Mouse (Mus musculus): ENCODE data around the gene Smchd1.

Smchd1 gene

DNA sequence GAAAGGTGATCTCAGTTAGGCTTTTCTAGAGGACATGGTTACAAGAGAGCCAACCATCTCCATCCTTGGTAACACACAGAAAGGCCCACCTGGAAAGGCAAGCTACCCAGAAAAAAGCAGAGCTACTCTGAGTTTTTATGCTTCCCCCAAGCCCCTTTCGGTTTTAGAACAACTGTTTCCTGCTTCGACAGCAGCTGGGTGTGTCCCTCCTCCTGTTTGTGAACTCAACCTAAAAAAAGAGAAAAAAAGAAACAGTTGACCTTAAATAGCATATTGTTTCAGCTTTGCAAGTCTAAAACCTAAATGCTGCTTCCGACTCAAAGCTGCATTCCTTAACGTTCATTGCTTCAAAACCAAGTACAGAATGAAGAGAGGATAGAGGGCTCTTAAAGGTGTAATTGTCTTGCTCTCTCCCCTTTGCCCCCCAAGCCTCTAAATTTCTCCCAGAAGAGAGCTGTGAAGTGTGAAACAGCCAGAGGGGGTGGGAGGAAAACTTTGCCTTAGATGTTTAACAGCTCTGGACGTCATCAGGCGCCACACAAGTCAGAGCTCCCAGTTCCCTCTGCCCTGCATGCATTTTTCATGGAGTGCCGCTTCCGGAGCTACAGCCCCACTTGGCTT is 11.2 kb upstream of the Smchd1 start:
- no peaks in the 10 kb centered on the region for H3K9me3 ChIP-seq (ENCODE audit: low read length)
- H3K36me3 ChIP-seq (ENCODE audit: insufficient read depth, low read length), result no peaks in the 10 kb centered on the region
- H3K4me1 ChIP-seq (replicated peaks; ENCODE audit: low read depth, low read length), result peaks cover 34% of the 10 kb centered on the region
- TF ChIP-seq CTCF (conservative IDR thresholded peaks at IDR 0.05; ENCODE audit: low read length), result no peak
- TF ChIP-seq POU5F1 (IDR thresholded peaks at IDR 0.05; ENCODE audit: borderline replicate concordance, low read length), result no peak
- no peak for TF ChIP-seq NANOG (IDR thresholded peaks at IDR 0.05; ENCODE audit: borderline replicate concordance, low read length)
- H3K4me3 ChIP-seq (replicated peaks; ENCODE audit: low read length), result 0 out of 2 replicates have a peak overlapping the region, but pooled peaks have one; percentile 17
- no peaks in the 10 kb centered on the region for H3K27me3 ChIP-seq (ENCODE audit: insufficient read depth, low read length)

DNA sequence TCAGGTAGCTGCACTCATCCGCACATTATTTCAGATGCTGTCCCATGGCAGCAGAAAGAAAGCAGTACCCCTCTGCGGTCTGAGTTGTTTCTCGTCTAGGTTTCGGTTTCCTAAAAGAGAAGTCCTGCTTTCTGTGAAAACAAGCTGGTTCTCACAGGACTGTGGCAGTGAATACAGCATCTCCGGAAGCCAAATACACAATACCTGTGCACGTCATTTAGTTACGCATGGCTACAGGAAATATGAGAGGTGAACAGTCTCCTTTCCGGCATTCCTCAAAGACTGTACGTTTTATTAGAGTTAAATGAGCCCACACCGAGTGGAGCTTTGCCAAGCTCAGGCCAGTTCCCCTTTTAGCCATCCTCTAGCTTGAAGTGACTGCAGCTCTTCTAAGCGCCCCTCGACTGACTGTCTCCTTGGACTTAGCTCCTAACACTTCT is 10.7 kb upstream of the Smchd1 start:
- Histone ChIP-seq H3K4me3 (replicated peaks; ENCODE audit: low read length) (no peak overlapping the region), H3K27me3 (ENCODE audit: insufficient read depth, low read length) (no peaks in the 10 kb centered on the region), H3K9me3 (ENCODE audit: low read length) (no peaks in the 10 kb centered on the region), H3K4me1 (replicated peaks; ENCODE audit: low read depth, low read length) (peaks cover 39% of the 10 kb centered on the region), H3K36me3 (ENCODE audit: insufficient read depth, low read length) (no peaks in the 10 kb centered on the region)
- TF ChIP-seq NANOG (IDR thresholded peaks at IDR 0.05; ENCODE audit: borderline replicate concordance, low read length), result no peak
- TF ChIP-seq POU5F1 (IDR thresholded peaks at IDR 0.05; ENCODE audit: borderline replicate concordance, low read length), result no peak
- no peak for TF ChIP-seq CTCF (conservative IDR thresholded peaks at IDR 0.05; ENCODE audit: low read length)

DNA sequence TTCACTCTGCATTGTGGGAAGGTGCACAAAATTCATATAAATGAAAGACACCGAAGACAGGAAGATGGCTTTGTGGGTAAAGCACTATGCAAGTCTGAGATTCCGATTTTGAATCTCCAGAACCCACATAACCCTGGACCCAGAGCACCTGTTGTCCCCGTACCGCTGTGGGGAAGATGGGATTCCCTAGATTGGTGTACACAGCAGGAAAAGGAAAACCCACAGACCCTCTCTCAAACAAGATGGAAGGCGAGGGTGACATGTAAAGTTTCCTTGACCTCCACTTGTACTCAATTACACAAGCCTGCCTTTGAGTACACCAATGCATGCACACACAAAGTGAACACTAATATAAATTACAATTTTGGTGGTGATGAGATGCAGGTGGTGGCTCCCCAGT is 9.6 kb upstream of the Smchd1 start:
- Histone ChIP-seq H3K27me3 (ENCODE audit: insufficient read depth, low read length) (no peaks in the 10 kb centered on the region), H3K4me3 (replicated peaks; ENCODE audit: low read length) (no peak overlapping the region), H3K36me3 (ENCODE audit: insufficient read depth, low read length) (no peaks in the 10 kb centered on the region), H3K4me1 (replicated peaks; ENCODE audit: low read depth, low read length) (peaks cover 50% of the 10 kb centered on the region), H3K9me3 (ENCODE audit: low read length) (no peaks in the 10 kb centered on the region)
- no peak for TF ChIP-seq CTCF (conservative IDR thresholded peaks at IDR 0.05; ENCODE audit: low read length)
- no peak for TF ChIP-seq POU5F1 (IDR thresholded peaks at IDR 0.05; ENCODE audit: borderline replicate concordance, low read length)
- no peak for TF ChIP-seq NANOG (IDR thresholded peaks at IDR 0.05; ENCODE audit: borderline replicate concordance, low read length)

DNA sequence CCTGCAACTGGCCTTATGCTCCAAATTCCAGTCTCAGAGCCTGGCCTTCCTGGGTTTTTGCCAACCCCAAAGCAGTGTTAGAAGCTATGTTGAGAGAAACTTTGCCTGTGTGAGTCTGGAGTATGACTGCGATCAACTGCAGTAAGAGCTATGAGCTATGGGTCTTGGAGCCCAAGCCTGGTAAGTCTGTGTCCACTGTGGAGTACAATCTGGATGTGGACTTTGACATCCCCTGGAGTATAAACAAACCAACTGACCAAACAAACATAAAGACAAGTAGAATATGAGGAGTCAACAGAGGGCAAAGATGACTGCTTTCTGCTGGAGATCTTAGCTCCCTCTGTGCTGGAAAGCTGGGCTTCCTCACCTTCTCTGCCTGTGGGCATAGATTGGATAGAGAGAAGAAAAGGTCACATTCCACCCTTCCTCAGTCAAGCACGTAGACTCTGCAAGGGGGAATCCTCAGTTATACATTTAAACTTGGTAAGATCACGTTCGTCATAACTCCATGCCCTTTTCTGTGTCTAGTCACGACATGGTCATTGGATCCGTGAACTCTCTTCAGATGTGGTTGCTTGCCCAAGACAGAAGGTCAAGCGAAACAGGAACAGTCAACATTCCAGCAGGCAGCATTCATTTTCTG is 8.4 kb upstream of the Smchd1 start:
- H3K9me3 ChIP-seq (ENCODE audit: low read length), result no peaks in the 10 kb centered on the region
- H3K4me1 ChIP-seq (replicated peaks; ENCODE audit: low read depth, low read length), result peaks cover 62% of the 10 kb centered on the region
- no peaks in the 10 kb centered on the region for H3K27me3 ChIP-seq (ENCODE audit: insufficient read depth, low read length)
- no peaks in the 10 kb centered on the region for H3K36me3 ChIP-seq (ENCODE audit: insufficient read depth, low read length)
- no peak overlapping the region for H3K4me3 ChIP-seq (replicated peaks; ENCODE audit: low read length)
- TF ChIP-seq CTCF (conservative IDR thresholded peaks at IDR 0.05; ENCODE audit: low read length) (no peak), NANOG (IDR thresholded peaks at IDR 0.05; ENCODE audit: borderline replicate concordance, low read length) (no peak), POU5F1 (IDR thresholded peaks at IDR 0.05; ENCODE audit: borderline replicate concordance, low read length) (no peak)

DNA sequence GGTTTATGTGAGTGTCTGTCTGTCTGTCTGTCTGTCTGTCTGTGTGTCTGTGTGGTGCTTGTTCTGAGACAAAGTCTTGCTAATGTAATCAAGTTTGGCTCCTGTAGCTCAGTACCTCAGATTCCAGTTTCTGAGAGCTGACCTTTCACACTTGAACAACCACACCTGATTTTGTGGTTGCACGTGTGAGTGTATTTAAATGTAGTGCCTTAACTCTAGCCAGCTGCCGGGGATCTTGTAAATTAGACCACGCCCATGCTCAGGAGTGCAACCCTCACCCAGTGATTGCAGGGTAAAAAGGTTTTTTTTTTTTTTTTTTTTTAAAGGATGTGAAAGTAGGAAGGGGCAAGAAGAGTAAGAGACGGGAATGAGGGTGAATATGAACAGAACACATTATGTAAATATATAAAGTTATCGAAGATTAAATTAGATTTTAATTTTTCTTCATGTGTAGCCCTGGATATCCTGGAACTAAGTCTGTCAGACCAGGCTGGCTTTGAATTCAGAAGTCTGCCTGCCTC is 4.3 kb upstream of the Smchd1 start:
- Histone ChIP-seq H3K4me1 (replicated peaks; ENCODE audit: low read depth, low read length) (peaks cover 42% of the 10 kb centered on the region), H3K4me3 (replicated peaks; ENCODE audit: low read length) (no peak overlapping the region), H3K27me3 (ENCODE audit: insufficient read depth, low read length) (peaks cover 8% of the 10 kb centered on the region), H3K36me3 (ENCODE audit: insufficient read depth, low read length) (no peaks in the 10 kb centered on the region), H3K9me3 (ENCODE audit: low read length) (no peaks in the 10 kb centered on the region)
- TF ChIP-seq CTCF (conservative IDR thresholded peaks at IDR 0.05; ENCODE audit: low read length) (no peak), POU5F1 (IDR thresholded peaks at IDR 0.05; ENCODE audit: borderline replicate concordance, low read length) (no peak), NANOG (IDR thresholded peaks at IDR 0.05; ENCODE audit: borderline replicate concordance, low read length) (no peak)

DNA sequence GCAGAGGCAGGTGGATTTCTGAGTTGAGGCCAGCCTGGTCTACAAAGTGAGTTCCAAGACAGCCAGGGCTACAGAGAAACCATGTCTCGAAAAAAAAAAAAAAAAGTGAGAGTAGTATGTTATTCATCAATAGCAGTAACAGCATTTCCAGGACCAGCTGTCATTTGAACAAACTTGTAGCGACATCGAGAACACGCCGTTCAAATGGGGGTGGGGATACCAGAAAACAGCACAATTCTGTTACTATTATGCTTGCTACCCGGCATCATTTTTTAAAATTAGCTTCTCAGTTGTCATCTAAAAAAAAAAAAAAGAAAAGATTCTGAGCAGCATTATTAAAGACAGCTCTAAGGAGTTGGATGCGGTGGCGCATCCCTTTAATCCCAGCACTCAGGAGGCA is 2.3 kb upstream of the Smchd1 start:
- peaks cover 1% of the 10 kb centered on the region; the same call in 1 of the 2 replicates for H3K36me3 ChIP-seq (ENCODE audit: insufficient read depth, low read length)
- peaks cover 56% of the 10 kb centered on the region for H3K4me1 ChIP-seq (replicated peaks; ENCODE audit: low read depth, low read length)
- TF ChIP-seq NANOG (IDR thresholded peaks at IDR 0.05; ENCODE audit: borderline replicate concordance, low read length), result no peak
- TF ChIP-seq POU5F1 (IDR thresholded peaks at IDR 0.05; ENCODE audit: borderline replicate concordance, low read length), result no peak
- TF ChIP-seq CTCF (conservative IDR thresholded peaks at IDR 0.05; ENCODE audit: low read length), result no peak
- H3K9me3 ChIP-seq (ENCODE audit: low read length), result no peaks in the 10 kb centered on the region
- no peak overlapping the region for H3K4me3 ChIP-seq (replicated peaks; ENCODE audit: low read length)
- peaks cover 15% of the 10 kb centered on the region for H3K27me3 ChIP-seq (ENCODE audit: insufficient read depth, low read length)

DNA sequence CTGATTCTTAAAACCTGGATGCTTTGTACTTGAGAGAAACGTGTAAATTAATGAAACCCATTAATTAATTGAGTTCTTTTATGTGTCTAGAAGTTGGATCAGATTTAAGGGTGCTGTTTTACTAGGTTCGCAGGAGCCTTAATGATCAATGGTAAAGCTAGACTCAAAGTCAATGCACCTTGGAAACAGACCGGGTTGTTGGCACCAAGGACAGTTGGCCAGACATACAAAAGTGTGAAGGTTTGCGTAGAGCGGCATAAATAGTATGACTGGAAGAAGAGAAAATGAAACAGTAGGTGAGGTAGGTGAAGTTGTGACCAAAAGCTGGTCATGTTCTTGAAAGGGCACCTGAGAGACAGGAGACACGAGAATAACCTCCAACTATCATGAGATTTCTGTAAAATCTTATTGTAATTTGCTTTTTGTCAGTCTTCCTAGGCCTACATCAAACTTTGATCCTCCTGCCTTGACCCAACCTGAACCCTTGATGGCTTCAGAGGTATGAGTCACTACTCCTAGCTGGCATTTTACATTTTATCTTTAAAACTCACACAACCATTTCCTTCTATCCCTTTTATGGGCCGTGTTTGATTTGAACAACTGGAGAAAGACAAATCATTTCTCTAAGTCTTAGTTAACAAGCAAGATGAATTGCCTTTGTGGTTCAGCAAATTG is 1.3 kb upstream of the Smchd1 start:
- Histone ChIP-seq H3K4me1 (replicated peaks; ENCODE audit: low read depth, low read length) (peaks cover 58% of the 10 kb centered on the region), H3K9me3 (ENCODE audit: low read length) (no peaks in the 10 kb centered on the region), H3K4me3 (replicated peaks; ENCODE audit: low read length) (no peak overlapping the region), H3K27me3 (ENCODE audit: insufficient read depth, low read length) (peaks cover 15% of the 10 kb centered on the region), H3K36me3 (ENCODE audit: insufficient read depth, low read length) (peaks cover 3% of the 10 kb centered on the region; the same call in 1 of the 2 replicates)
- no peak for TF ChIP-seq POU5F1 (IDR thresholded peaks at IDR 0.05; ENCODE audit: borderline replicate concordance, low read length)

DNA sequence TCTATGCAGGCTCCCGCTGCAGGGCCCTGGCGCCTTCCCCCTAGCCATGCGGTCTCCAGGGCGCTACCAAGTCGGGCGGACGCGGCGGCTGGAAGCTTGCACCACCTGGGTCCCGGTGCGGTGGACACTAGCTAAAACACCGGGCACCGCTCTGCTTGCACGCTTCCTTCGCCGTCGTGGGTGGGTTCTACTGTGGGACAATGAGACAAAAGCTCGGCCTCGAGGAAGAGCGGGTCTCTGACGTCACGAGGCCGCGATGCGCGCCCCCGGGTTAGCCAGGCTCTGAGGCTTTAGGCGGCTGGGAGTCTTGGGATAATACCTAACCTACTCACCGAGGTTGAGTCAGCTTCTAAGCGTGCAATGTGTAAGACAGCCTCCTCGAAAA is 554 bp upstream of the Smchd1 start:
- Histone ChIP-seq H3K27me3 (ENCODE audit: insufficient read depth, low read length) (peaks cover 15% of the 10 kb centered on the region), H3K4me3 (replicated peaks; ENCODE audit: low read length) (peak overlapping the region; percentile 95), H3K4me1 (replicated peaks; ENCODE audit: low read depth, low read length) (peaks cover 51% of the 10 kb centered on the region), H3K9me3 (ENCODE audit: low read length) (no peaks in the 10 kb centered on the region), H3K36me3 (ENCODE audit: insufficient read depth, low read length) (peaks cover 3% of the 10 kb centered on the region; the same call in 1 of the 2 replicates)
- TF ChIP-seq CTCF (conservative IDR thresholded peaks at IDR 0.05; ENCODE audit: low read length) (no peak), POU5F1 (IDR thresholded peaks at IDR 0.05; ENCODE audit: borderline replicate concordance, low read length) (no peak), NANOG (IDR thresholded peaks at IDR 0.05; ENCODE audit: borderline replicate concordance, low read length) (no peak)
